Mouse (Mus musculus) testis, postnatal 10 days (tissue): ENCODE measurements around the gene Wnk3.
"Not testable (repeated sequence)": the region's sequence is repeated elsewhere in the genome, so short reads cannot be mapped to it uniquely, and the experiment has no call there.

Experiments used
- DNase-seq: peaks from one replicate; pipeline ENCODE4 v3.0.0; 2021; ENCODE audit warnings: low spot score

Wnk3 gene

GRCm38 (mm10) chrX:151197778-151198177, at the start of gene Wnk3:
Wnk3 (plus strand) TSS chrX:151198078.
- no peak for DNase-seq

- no peak for DNase-seq
These were observed 39.5 kb upstream of the Wnk3 start for GRCm38 (mm10) chrX:151158414-151158813.

- DNase-seq, result peak; percentile 80
These were observed 29.3 kb upstream of the Wnk3 start for GRCm38 (mm10) chrX:151168438-151169131.

- DNase-seq, result peak; percentile 83
These were observed 28.5 kb upstream of the Wnk3 start for GRCm38 (mm10) chrX:151169261-151169961.

GRCm38 (mm10) chrX:151173134-151173533, 24.7 kb upstream of the Wnk3 start:
- not testable (repeated sequence) for DNase-seq

- no peak for DNase-seq
These were observed 100.5 kb downstream of the Wnk3 start for GRCm38 (mm10) chrX:151298329-151298728.

- peak; percentile 40 for DNase-seq
These were observed 115.9 kb downstream of the Wnk3 start for GRCm38 (mm10) chrX:151313732-151314131.

- no peak for DNase-seq
These were observed 135.7 kb downstream of the Wnk3 start for GRCm38 (mm10) chrX:151333615-151334014.

- peak; percentile 40 for DNase-seq
These were observed 139.9 kb downstream of the Wnk3 start for GRCm38 (mm10) chrX:151337804-151338203.

- DNase-seq, result peak; percentile 89
These were observed 146.1 kb downstream of the Wnk3 start, which contains the start of gene Fam120c for GRCm38 (mm10) chrX:151343761-151344500. Fam120c (plus strand) TSS chrX:151344175.

GRCm38 (mm10) chrX:151344501-151344984, 146.7 kb downstream of the Wnk3 start:
- DNase-seq, result peak; percentile 50

- DNase-seq, result no peak
These were observed 147.7 kb downstream of the Wnk3 start for GRCm38 (mm10) chrX:151345333-151346125.

- no peak for DNase-seq
These were observed 149.4 kb downstream of the Wnk3 start for GRCm38 (mm10) chrX:151347278-151347677.

GRCm38 (mm10) chrX:151349322-151349721, 151.4 kb downstream of the Wnk3 start:
- DNase-seq, result no peak
